Mouse (Mus musculus): Measurements from ENCODE around the gene Sptbn4. TPM values are rescaled to one million over a fixed set of nuclear protein-coding genes. Genes with fewer than 3 reads are reported as not detected.

Gene Sptbn4
- polyA plus RNA-seq, 1 experiment = 0.48 TPM

DNA sequence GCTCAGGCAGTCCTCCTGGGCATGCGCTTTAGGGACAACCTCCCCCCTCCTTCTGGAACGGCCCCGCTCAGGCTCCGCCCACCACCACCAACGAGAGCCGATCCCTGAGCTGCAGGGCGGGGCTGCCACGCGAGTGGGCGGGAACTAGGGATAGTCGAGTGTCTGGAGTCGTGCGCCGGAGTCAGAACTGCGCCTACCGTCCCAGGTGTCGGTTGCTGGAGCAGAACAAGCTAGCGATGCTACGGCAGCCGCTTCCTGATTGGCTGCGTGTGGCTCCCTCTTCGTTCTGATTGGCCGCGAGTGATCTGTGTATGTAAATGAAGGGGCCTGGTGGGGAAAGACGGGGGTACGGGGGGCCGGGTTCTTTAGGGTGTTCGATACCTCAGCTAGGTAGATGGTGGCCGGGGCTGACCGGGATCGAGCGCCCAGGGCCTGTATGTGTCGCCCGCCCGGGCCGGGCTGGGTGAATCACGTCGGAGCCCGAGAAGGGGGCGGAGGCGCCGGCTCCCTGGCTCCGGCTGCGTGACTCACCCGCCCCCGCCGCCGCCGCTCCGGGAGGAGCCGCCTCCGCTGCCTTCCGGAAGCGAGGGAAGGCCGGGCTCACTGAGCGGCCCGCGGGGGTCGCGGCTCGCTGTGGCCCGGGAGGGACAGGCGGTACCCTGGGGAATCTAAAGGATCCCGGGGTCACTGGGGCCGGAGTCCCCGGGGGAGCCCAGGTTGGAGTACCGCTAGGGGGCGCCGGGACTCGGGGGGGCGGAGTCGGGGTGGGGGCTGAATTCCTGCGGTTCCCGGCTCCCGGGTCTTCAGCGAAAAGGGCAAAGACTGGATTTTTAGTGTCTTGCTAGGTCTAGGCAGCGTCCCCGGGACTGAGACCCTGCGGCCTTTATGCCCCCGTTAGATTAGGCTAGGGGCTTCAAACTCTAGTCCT lies 39.5 kb upstream of the Sptbn4 start, which contains the start of gene Sertad1:
TSS of gene Sertad1 (plus strand) at position 141 of the 928 bp plus-strand sequence.
- peaks cover 43% of the 10 kb centered on the region for H3K4me1 ChIP-seq (ENCODE audit: control insufficient read depth, insufficient read depth, low read length)
- H3K4me3 ChIP-seq (ENCODE audit: insufficient read depth, low read length) = peak within 1 kb of the TSS; percentile 74

DNA sequence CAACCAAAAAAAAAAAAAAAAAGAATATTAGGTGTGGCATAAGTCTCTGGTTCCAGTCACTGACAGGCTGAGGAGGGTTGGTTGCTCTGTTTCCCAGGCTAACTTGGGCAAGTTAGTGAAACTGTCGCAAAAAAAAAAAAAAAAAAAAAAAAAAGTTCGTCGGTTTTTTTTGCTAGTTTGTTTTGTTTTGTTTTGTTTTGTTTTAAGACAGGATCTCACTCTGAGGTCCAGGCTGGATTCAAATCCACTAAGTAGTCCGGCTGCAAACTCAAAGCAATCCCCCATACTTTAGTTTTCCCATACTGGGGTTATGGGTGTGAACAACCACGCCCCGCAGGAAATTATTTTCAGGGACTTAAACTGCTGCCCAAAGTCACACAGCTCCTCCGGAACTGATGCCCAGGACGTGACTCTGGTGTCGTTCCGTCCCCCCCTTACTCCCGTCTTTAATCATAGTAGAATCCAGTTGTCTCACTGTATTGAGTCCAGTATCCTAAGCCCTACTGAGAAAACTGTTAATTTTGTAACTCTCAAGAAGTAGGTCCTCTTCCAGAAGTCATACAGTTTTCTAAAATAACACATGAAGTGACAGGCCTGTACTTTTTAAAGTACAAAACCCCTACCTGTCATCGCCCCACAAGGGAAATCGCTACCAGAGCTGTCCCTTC lies 38.8 kb upstream of the Sptbn4 start:
- no peak for TF ChIP-seq POLR2A (IDR thresholded peaks at IDR 0.05; ENCODE audit: borderline replicate concordance, low read depth, low read length)
- TF ChIP-seq CTCF (IDR thresholded peaks at IDR 0.05; ENCODE audit: low read depth, low read length) = no peak
- Histone ChIP-seq H3K4me1 (ENCODE audit: control insufficient read depth, insufficient read depth, low read length) (peaks cover 42% of the 10 kb centered on the region), H3K4me3 (ENCODE audit: insufficient read depth, low read length) (peak overlapping the region; percentile 74), H3K27ac (ENCODE audit: insufficient read depth, low read depth, low read length) (peak overlapping the region; percentile 68)

More for the DNA sequence above, 39.5 kb upstream of the Sptbn4 start, which contains the start of gene Sertad1:
- TF ChIP-seq POLR2A (IDR thresholded peaks at IDR 0.05; ENCODE audit: borderline replicate concordance, low read depth, low read length) (peak; percentile 90), CTCF (IDR thresholded peaks at IDR 0.05; ENCODE audit: low read depth, low read length) (peak; percentile 73)
- H3K27ac ChIP-seq (ENCODE audit: insufficient read depth, low read depth, low read length) = peak within 1 kb of the TSS; percentile 85

GRCm38 (mm10) chr7:27483860-27484259 lies 36.4 kb upstream of the Sptbn4 start:
- TF ChIP-seq CTCF (IDR thresholded peaks at IDR 0.05; ENCODE audit: low read depth, low read length) (no peak), POLR2A (IDR thresholded peaks at IDR 0.05; ENCODE audit: borderline replicate concordance, low read depth, low read length) (no peak)
- H3K4me1 ChIP-seq (ENCODE audit: control insufficient read depth, insufficient read depth, low read length) = peaks cover 34% of the 10 kb centered on the region

DNA sequence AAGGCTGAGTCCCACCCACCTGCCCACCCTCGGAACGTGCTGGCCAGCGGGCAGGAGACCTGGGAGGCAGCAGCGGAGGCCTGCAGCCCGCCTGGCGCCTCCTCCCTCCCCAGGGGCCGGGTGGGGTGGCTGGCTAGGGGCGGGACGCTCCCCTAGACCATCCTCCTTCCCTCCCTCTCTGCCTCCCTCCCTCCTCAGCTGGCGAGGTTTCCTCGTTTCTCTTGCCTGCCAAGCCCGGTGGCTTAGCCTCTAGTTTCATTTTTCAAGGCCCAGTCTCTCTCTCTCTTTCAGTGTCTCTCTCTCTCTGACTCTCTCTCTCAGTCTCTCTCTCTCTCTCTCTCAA lies 34.1 kb upstream of the Sptbn4 start:
- peaks cover 26% of the 10 kb centered on the region for H3K4me1 ChIP-seq (ENCODE audit: control insufficient read depth, insufficient read depth, low read length)

More at GRCm38 (mm10) chr7:27483860-27484259, 36.4 kb upstream of the Sptbn4 start:
- Histone ChIP-seq H3K4me3 (ENCODE audit: insufficient read depth, low read length) (no peak overlapping the region), H3K27ac (ENCODE audit: insufficient read depth, low read depth, low read length) (no peak overlapping the region)

GRCm38 (mm10) chr7:27480927-27481626 lies 33.6 kb upstream of the Sptbn4 start:
- Histone ChIP-seq H3K4me1 (ENCODE audit: control insufficient read depth, insufficient read depth, low read length) (peaks cover 26% of the 10 kb centered on the region), H3K27ac (ENCODE audit: insufficient read depth, low read depth, low read length) (peak overlapping the region; percentile 45; the same call in 1 of the 2 replicates), H3K4me3 (ENCODE audit: insufficient read depth, low read length) (peak overlapping the region; percentile 59)
- TF ChIP-seq CTCF (IDR thresholded peaks at IDR 0.05; ENCODE audit: low read depth, low read length) (no peak), POLR2A (IDR thresholded peaks at IDR 0.05; ENCODE audit: borderline replicate concordance, low read depth, low read length) (no peak)

More for the DNA sequence above, 34.1 kb upstream of the Sptbn4 start:
- Histone ChIP-seq H3K4me3 (ENCODE audit: insufficient read depth, low read length) (peak overlapping the region; percentile 59), H3K27ac (ENCODE audit: insufficient read depth, low read depth, low read length) (peak overlapping the region; percentile 47; the same call in 1 of the 2 replicates)
- TF ChIP-seq POLR2A (IDR thresholded peaks at IDR 0.05; ENCODE audit: borderline replicate concordance, low read depth, low read length) = no peak
- no peak for TF ChIP-seq CTCF (IDR thresholded peaks at IDR 0.05; ENCODE audit: low read depth, low read length)

DNA sequence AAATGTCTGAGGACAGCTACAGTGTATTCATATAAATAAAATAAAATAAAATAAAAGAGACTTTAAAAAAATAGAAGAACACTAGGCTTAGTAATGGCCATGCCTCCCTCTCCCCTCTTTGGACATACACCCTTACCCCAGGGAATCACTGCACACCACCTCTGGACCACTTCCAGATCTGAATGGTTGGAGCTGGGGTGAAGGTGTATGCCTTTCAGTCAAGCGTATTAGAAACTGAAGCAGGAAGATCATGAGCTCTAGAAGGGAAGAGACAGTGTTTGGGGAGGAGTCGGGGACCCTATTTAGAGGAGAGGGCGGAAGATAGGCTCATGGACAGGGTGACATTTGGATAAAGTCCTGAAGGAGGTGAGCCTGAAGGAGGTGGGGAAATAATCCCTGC lies 33.0 kb upstream of the Sptbn4 start:
- no peak overlapping the region for H3K27ac ChIP-seq (ENCODE audit: insufficient read depth, low read depth, low read length)
- TF ChIP-seq POLR2A (IDR thresholded peaks at IDR 0.05; ENCODE audit: borderline replicate concordance, low read depth, low read length) (no peak), CTCF (IDR thresholded peaks at IDR 0.05; ENCODE audit: low read depth, low read length) (no peak)
- no peak overlapping the region for H3K4me3 ChIP-seq (ENCODE audit: insufficient read depth, low read length)
- H3K4me1 ChIP-seq (ENCODE audit: control insufficient read depth, insufficient read depth, low read length) = peaks cover 26% of the 10 kb centered on the region

DNA sequence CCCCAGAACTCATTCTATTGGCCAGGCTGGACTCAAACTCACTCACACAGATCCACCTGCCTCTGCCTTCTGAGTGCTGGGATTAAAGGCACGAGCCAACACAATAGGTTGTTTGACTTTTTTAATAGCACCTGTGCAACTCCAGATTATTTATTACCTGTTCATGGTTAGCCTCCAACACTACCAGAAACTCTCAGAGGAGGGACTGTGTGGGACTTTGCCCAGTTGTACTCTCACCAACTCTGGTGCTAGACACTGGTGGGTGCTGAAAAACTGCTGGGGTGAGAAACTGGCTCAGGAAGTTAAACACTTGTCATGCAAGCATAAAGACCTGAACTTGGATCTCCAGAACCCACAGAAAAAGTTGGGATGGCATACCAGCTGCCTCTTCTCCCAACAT lies 32.3 kb upstream of the Sptbn4 start:
- H3K4me1 ChIP-seq (ENCODE audit: control insufficient read depth, insufficient read depth, low read length) = peaks cover 28% of the 10 kb centered on the region
- H3K27ac ChIP-seq (ENCODE audit: insufficient read depth, low read depth, low read length) = no peak overlapping the region
- no peak for TF ChIP-seq CTCF (IDR thresholded peaks at IDR 0.05; ENCODE audit: low read depth, low read length)
- no peak for TF ChIP-seq POLR2A (IDR thresholded peaks at IDR 0.05; ENCODE audit: borderline replicate concordance, low read depth, low read length)
- no peak overlapping the region for H3K4me3 ChIP-seq (ENCODE audit: insufficient read depth, low read length)

GRCm38 (mm10) chr7:27478561-27478960 lies 31.1 kb upstream of the Sptbn4 start:
- TF ChIP-seq POLR2A (IDR thresholded peaks at IDR 0.05; ENCODE audit: borderline replicate concordance, low read depth, low read length) (no peak), CTCF (IDR thresholded peaks at IDR 0.05; ENCODE audit: low read depth, low read length) (no peak)
- Histone ChIP-seq H3K27ac (ENCODE audit: insufficient read depth, low read depth, low read length) (no peak overlapping the region), H3K4me3 (ENCODE audit: insufficient read depth, low read length) (no peak overlapping the region), H3K4me1 (ENCODE audit: control insufficient read depth, insufficient read depth, low read length) (peaks cover 26% of the 10 kb centered on the region)

DNA sequence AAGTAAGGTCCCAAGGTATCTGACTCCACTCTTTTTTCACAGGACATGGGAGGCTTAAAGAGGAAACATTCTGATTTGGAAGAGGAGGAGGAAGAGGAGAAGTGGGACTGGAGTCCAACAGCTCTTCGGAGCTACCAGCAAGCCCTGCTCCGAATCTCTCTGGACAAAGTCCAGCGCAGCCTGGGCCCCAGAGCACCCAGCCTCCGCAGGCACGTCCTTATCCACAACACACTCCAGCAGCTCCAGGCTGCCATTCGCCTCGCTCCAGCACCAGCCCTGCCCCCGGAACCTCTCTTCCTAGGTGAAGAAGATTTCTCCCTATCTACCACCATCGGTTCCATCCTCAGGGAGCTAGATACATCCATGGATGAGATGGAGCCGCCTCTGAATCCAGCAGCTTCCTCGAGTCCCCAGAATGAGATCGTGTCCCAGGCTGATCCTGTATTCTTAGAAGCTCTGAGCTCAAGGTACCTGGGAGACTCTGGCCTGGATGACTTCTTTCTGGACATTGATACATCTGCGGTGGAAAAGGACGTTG lies 28.7 kb upstream of the Sptbn4 start:
- Histone ChIP-seq H3K4me3 (ENCODE audit: insufficient read depth, low read length) (no peak overlapping the region), H3K4me1 (ENCODE audit: control insufficient read depth, insufficient read depth, low read length) (peaks cover 15% of the 10 kb centered on the region), H3K27ac (ENCODE audit: insufficient read depth, low read depth, low read length) (no peak overlapping the region)
- TF ChIP-seq CTCF (IDR thresholded peaks at IDR 0.05; ENCODE audit: low read depth, low read length) = no peak
- TF ChIP-seq POLR2A (IDR thresholded peaks at IDR 0.05; ENCODE audit: borderline replicate concordance, low read depth, low read length) = no peak
